Comparison of ENCODE assay signal across 8 mouse cellular contexts in genomic region chr14:34501804-34502474, GRCm38 (mm10). TPM values are rescaled to one million over a fixed set of nuclear protein-coding genes. Genes with fewer than 3 reads are reported as not detected.
DNase-seq lines count a peak whose midpoint lies in the region; ATAC-seq and TF ChIP-seq lines count a peak whose summit lies in the region.

No protein-coding gene starts in this region.

- TF ChIP-seq CTCF in bone marrow macrophage, adult 2 months (IDR thresholded peaks at IDR 0.05; ENCODE audit: low read depth, low read length), result no peak
- TF ChIP-seq CTCF in left cerebral cortex, adult 2 months (IDR thresholded peaks at IDR 0.05), result no peak; the same call in 1 of the 2 replicates

- peak; percentile 55 for ATAC-seq in forebrain, embryonic 11.5 days (replicated peaks; ENCODE audit: low FRiP score)
- ATAC-seq in erythroid progenitor cell, adult 5-6 weeks (replicated peaks; ENCODE audit: low FRiP score, poor library complexity, severe bottlenecking), result no peak

- no peaks in the 10 kb centered on the region for H3K79me2 ChIP-seq in macrophage (ENCODE audit: inconsistent target)

- H3K9ac ChIP-seq in forebrain, embryonic 11.5 days (ENCODE audit: low read length), result peak overlapping the region; percentile 99

- H3K4me2 ChIP-seq in forebrain, embryonic 11.5 days (ENCODE audit: low read depth, low read length, severe bottlenecking), result peak overlapping the region; percentile 72

- H3K36me3 ChIP-seq in forebrain, embryonic 11.5 days (ENCODE audit: control insufficient read depth, insufficient read depth, low read length), result no peaks in the 10 kb centered on the region
- no peaks in the 10 kb centered on the region for H3K36me3 ChIP-seq in hindbrain, embryonic 10.5 days
- no peaks in the 10 kb centered on the region for H3K36me3 ChIP-seq in macrophage (ENCODE audit: inconsistent target)

- H3K4me3 ChIP-seq in bone marrow macrophage, adult 2 months (ENCODE audit: insufficient read depth, low read length), result peak overlapping the region; percentile 95
- H3K4me3 ChIP-seq in forebrain, embryonic 11.5 days (ENCODE audit: low read depth, low read length), result peak overlapping the region; percentile 91
- peak overlapping the region; percentile 91 for H3K4me3 ChIP-seq in hindbrain, embryonic 10.5 days
- H3K4me3 ChIP-seq in left cerebral cortex, adult 2 months, result peak overlapping the region; percentile 76
- peak overlapping the region; percentile 10; the same call in 1 of the 2 replicates for H3K4me3 ChIP-seq in macrophage (ENCODE audit: inconsistent target)

- H3K27me3 ChIP-seq in forebrain, embryonic 11.5 days (ENCODE audit: control insufficient read depth, insufficient read depth, low read length), result no peaks in the 10 kb centered on the region
- peaks cover 5% of the 10 kb centered on the region; the same call in 1 of the 2 replicates for H3K27me3 ChIP-seq in hindbrain, embryonic 10.5 days (ENCODE audit: insufficient read depth, poor library complexity, severe bottlenecking)

- intact Hi-C loops in left cerebral cortex, adult 2 months (cut with DNase I), result loop anchor here (1.0 to 5.0 kb wide), 5 partner anchors 43 to 191 kb away; partner anchors contain the start of genes Glud1, Shld2 and Wapl

- WGBS in forebrain, embryonic 11.5 days, result under 1% methylated on average over 65 of the region's 77 CpGs
- WGBS in hindbrain, embryonic 10.5 days, result under 1% methylated on average over 77 of the region's 77 CpGs
- WGBS in macrophage (ENCODE audit: missing documents), result 4% methylated on average over 59 of the region's 77 CpGs

- peak overlapping the region; percentile 77 for H3K27ac ChIP-seq in bone marrow macrophage, adult 2 months (ENCODE audit: insufficient read depth, low read depth, low read length)
- H3K27ac ChIP-seq in forebrain, embryonic 11.5 days (ENCODE audit: low read depth, low read length), result peak overlapping the region; percentile 90
- H3K27ac ChIP-seq in hindbrain, embryonic 10.5 days, result peak overlapping the region; percentile 99
- peak overlapping the region; percentile 82 for H3K27ac ChIP-seq in left cerebral cortex, adult 2 months
- no peak overlapping the region for H3K27ac ChIP-seq in macrophage

- H3K4me1 ChIP-seq in bone marrow macrophage, adult 2 months (ENCODE audit: control insufficient read depth, insufficient read depth, low read length), result peaks cover 25% of the 10 kb centered on the region
- H3K4me1 ChIP-seq in forebrain, embryonic 11.5 days (replicated peaks; ENCODE audit: control insufficient read depth, insufficient read depth, low read length), result peaks cover 8% of the 10 kb centered on the region; the same call in 1 of the 2 replicates
- H3K4me1 ChIP-seq in hindbrain, embryonic 10.5 days (replicated peaks), result peaks cover 41% of the 10 kb centered on the region

- H3K9me3 ChIP-seq in forebrain, embryonic 11.5 days (ENCODE audit: control insufficient read depth, low read length), result no peaks in the 10 kb centered on the region
- H3K9me3 ChIP-seq in hindbrain, embryonic 10.5 days, result no peaks in the 10 kb centered on the region

- peak; percentile 36 for DNase-seq in ES-CJ7 (ENCODE audit: low read depth, low spot score)
- DNase-seq in forebrain, embryonic 11.5 days (ENCODE audit: low spot score), result peak; percentile 80
- peak; percentile 69 for DNase-seq in hindbrain, embryonic 10.5 days (ENCODE audit: low spot score)
- peak; percentile 52 to 57 for DNase-seq in left cerebral cortex, adult 2 months (ENCODE audit: extremely low spot score in 1 of 2, low spot score in 2 of 2)
- DNase-seq in right cerebral cortex, postnatal 14 days, result peak; percentile 44

- no peak for TF ChIP-seq POLR2A in bone marrow macrophage, adult 2 months (IDR thresholded peaks at IDR 0.05; ENCODE audit: borderline replicate concordance, low read depth, low read length)

RNA-seq across cellular contexts. Expression of gene Bmpr1a, which starts 1.2 kb away (rescaled TPM):
- 0.66 and 0.69 TPM in 2 replicates for polyA plus RNA-seq in bone marrow macrophage, adult 2 months (2012; ENCODE audit: insufficient read depth, insufficient read length, missing spikeins)
- 56.0 and 60.4 TPM in 2 replicates for polyA plus RNA-seq in forebrain, embryonic 11.5 days (2014; fragmentation: Nextera tagmentation; extraction: Ambion mirVana)
- polyA plus RNA-seq in hindbrain, embryonic 10.5 days (2016; fragmentation: Nextera tagmentation; extraction: Ambion mirVana), result 31.6 and 42.8 TPM in 2 replicates
- 10 to 100 TPM; 31.0 to 35.9 TPM for total RNA-seq in left cerebral cortex, adult 2 months (2021)
- total RNA-seq in macrophage (2018; cell fraction: chromatin; rRNA removed), result 1 to 10 TPM in 5 of 26 experiments, under 1 TPM in 16, not detected in 5; 0.23 to 7.1 (median 0.49) TPM
- total RNA-seq in macrophage (2018; cell fraction: cytosol; rRNA removed), result 1 to 10 TPM in 1 of 26 experiments, under 1 TPM in 25; 0.18 to 1.1 (median 0.47) TPM
- total RNA-seq in macrophage (2018; cell fraction: nucleus; rRNA removed), result 1 to 10 TPM in 6 of 26 experiments, under 1 TPM in 20; 0.16 to 2.6 (median 0.72) TPM
- polyA plus RNA-seq in macrophage (2018), result 0.39 to 0.73 TPM (median 0.58 TPM) in 3 replicates
- total RNA-seq in erythroid progenitor cell, adult 5-6 weeks (2015; ENCODE audit: low replicate concordance), result 0.84 and 1.4 TPM in 2 replicates
- total RNA-seq in erythroid progenitor cell, adult 5-6 weeks (2017; ENCODE audit: low replicate concordance), result 1.2 TPM in 1 of 2 replicates, not detected in the other

RNA-seq across cellular contexts. Expression of gene 9230112D13Rik, which starts 20.7 kb away (rescaled TPM):
- polyA plus RNA-seq in bone marrow macrophage, adult 2 months (2012; ENCODE audit: insufficient read depth, insufficient read length, missing spikeins), result not detected in 2 replicates
- polyA plus RNA-seq in forebrain, embryonic 11.5 days (2014; fragmentation: Nextera tagmentation; extraction: Ambion mirVana), result not detected in 2 replicates
- not detected in 2 replicates for polyA plus RNA-seq in hindbrain, embryonic 10.5 days (2016; fragmentation: Nextera tagmentation; extraction: Ambion mirVana)
- not detected for total RNA-seq in left cerebral cortex, adult 2 months (2021)
- not detected for total RNA-seq in macrophage (2018; cell fraction: chromatin; rRNA removed)
- not detected for total RNA-seq in macrophage (2018; cell fraction: cytosol; rRNA removed)
- not detected for total RNA-seq in macrophage (2018; cell fraction: nucleus; rRNA removed)
- not detected in 3 replicates for polyA plus RNA-seq in macrophage (2018)
- not detected in 2 replicates for total RNA-seq in erythroid progenitor cell, adult 5-6 weeks (2015; ENCODE audit: low replicate concordance)
- not detected in 2 replicates for total RNA-seq in erythroid progenitor cell, adult 5-6 weeks (2017; ENCODE audit: low replicate concordance)

Comparison
In these comparisons a context has a peak if more than half of its experiments do, and no peak if none do; other contexts are left out.
1. H3K4me3 ChIP-seq: peak in every context shown above with its lines; median percentile 95 in bone marrow macrophage, adult 2 months; 91 in forebrain, embryonic 11.5 days; 91 in hindbrain, embryonic 10.5 days; 76 in left cerebral cortex, adult 2 months; 10 in macrophage.
2. RNA of gene Bmpr1a, which starts 1.2 kb away (polyA plus RNA-seq): 56.0 to 60.4 TPM in forebrain, embryonic 11.5 days and 31.6 to 42.8 TPM in hindbrain, embryonic 10.5 days; 0.66 to 0.69 TPM in bone marrow macrophage, adult 2 months and 0.39 to 0.73 TPM in macrophage; every median in the first group is over 10 times any median in the second.
3. Peak in every context shown above with its lines, with median percentiles within 50 percentile points of each other: DNase-seq.